Mouse (Mus musculus): ENCODE data around the gene Padi6. TPM values are rescaled to one million over a fixed set of nuclear protein-coding genes. Genes with fewer than 3 reads are reported as not detected.

Gene Padi6
- polyA plus RNA-seq, 1 experiment = not detected

DNA sequence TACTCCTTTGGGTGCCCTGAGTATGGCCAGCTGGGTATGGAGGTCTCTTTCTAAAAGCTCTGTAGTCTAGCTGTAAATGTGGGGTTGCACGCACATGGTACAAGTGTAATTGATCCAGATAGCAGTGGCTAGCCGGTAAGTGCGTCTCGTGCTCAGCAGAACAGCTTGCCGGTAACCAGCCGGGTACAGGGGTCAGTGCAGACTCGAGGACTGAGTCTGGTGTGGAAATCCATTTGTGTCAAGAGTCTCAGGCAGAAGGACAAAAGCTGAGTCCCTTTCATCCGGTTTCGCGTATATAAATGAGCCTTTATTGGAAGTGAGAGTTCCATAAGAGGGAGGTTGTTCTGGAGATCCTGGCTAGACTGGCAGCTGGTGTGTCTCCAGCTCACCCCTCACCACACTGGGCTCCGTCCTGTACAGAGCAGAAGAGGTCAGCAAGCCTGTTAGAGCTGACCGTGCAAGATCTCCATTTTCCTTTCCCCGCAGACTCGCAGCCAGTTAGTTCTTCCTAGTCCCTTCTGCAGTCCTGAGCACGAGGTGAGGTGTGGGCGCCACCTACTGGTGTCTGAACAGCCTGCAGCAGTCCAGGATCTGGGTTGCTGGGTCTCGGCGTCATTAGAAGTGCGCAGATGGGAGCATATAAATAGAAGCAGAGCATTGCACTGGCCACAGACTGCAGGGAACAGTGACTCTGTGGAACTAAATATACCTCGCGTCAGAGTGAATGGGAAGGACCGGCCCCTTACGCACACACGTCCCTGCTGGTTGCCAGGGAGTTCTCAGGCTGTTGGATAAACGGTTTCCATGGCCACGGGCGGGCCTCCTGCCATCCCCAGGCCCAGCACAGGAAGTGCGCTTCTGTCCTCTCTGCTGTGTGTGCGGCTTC, 28.7 kb downstream of the Padi6 start:
- H3K4me3 ChIP-seq (ENCODE audit: insufficient read depth, low read length) = no peak overlapping the region
- H3K27ac ChIP-seq (ENCODE audit: insufficient read depth, low read length) = no peak overlapping the region
- no peak for TF ChIP-seq POLR2A (IDR thresholded peaks at IDR 0.05; ENCODE audit: low read depth, low read length)
- peak; percentile 89 for TF ChIP-seq CTCF (IDR thresholded peaks at IDR 0.05; ENCODE audit: borderline replicate concordance, insufficient read depth, low read length)
- no peaks in the 10 kb centered on the region for H3K4me1 ChIP-seq (ENCODE audit: control insufficient read depth, insufficient read depth, low read length)

DNA sequence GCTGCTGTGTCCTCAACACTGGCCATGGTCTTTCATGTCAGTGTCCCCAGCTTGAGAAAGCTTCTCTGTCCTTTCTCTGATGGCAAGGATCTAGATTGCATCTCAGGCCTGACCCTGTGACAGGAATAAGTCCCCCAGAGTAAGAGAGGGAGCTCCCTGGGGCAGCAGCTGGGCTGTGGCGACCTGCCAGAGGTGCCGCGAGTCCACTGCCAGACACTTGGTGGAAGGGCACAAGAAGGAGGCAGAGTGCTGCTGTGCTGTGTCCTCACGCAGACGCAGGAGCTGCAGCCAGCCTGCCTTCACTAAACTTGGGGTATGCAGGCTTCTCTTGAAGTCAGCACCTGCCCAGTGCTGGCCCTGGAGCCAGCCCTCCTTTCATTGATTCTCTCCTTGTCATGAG, 31.1 kb downstream of the Padi6 start:
- Histone ChIP-seq H3K4me1 (ENCODE audit: control insufficient read depth, insufficient read depth, low read length) (no peaks in the 10 kb centered on the region), H3K27ac (ENCODE audit: insufficient read depth, low read length) (no peak overlapping the region), H3K4me3 (ENCODE audit: insufficient read depth, low read length) (no peak overlapping the region)
- TF ChIP-seq POLR2A (IDR thresholded peaks at IDR 0.05; ENCODE audit: low read depth, low read length) (no peak), CTCF (IDR thresholded peaks at IDR 0.05; ENCODE audit: borderline replicate concordance, insufficient read depth, low read length) (no peak)

DNA sequence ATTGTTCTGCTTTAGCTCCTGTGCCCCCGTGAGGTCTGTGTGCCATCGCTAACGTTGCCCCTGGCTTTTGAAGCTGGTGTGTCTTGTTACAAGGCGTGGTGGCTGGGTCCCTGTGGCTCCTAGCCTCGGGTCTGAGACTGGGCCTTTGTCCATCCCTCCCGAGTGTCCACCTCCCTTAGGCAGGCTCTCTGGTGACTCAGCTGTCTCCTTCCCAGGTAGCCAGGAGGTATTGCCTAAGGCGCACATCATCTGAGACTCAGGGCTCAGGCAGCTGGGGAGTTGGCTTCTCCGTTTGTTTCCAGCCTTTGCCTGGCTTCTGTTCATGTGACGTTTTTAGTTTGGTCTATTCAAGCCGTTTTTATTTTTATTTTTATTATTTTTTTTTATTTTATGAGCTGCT, 31.7 kb downstream of the Padi6 start:
- Histone ChIP-seq H3K4me3 (ENCODE audit: insufficient read depth, low read length) (no peak overlapping the region), H3K27ac (ENCODE audit: insufficient read depth, low read length) (no peak overlapping the region), H3K4me1 (ENCODE audit: control insufficient read depth, insufficient read depth, low read length) (no peaks in the 10 kb centered on the region)
- TF ChIP-seq POLR2A (IDR thresholded peaks at IDR 0.05; ENCODE audit: low read depth, low read length) (no peak), CTCF (IDR thresholded peaks at IDR 0.05; ENCODE audit: borderline replicate concordance, insufficient read depth, low read length) (no peak)

DNA sequence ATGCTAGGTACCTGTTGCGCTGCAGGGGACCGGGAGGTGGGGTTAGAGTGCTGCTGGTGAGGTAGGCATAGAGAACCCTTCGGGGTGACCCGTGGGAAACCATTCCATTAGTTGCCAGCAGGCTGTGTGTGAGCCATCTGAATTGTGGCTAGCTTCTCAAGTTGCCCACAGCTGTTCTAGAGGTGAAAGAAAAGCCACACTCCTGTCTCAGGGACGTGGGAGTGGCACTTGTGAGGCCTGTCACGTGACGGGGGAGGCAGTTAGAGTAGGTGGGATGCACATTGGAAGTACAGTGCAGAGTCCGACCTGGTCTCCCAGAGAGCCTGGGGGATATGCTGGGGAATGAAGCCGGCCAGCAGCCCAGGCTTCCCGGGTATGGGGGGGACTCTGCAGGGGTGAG, 32.8 kb downstream of the Padi6 start:
- TF ChIP-seq POLR2A (IDR thresholded peaks at IDR 0.05; ENCODE audit: low read depth, low read length) (no peak), CTCF (IDR thresholded peaks at IDR 0.05; ENCODE audit: borderline replicate concordance, insufficient read depth, low read length) (no peak)
- 0 out of 2 replicates have a peak, but pooled peaks cover 2% of the 10 kb centered on the region for H3K4me1 ChIP-seq (ENCODE audit: control insufficient read depth, insufficient read depth, low read length)
- H3K4me3 ChIP-seq (ENCODE audit: insufficient read depth, low read length) = no peak overlapping the region
- H3K27ac ChIP-seq (ENCODE audit: insufficient read depth, low read length) = no peak overlapping the region

DNA sequence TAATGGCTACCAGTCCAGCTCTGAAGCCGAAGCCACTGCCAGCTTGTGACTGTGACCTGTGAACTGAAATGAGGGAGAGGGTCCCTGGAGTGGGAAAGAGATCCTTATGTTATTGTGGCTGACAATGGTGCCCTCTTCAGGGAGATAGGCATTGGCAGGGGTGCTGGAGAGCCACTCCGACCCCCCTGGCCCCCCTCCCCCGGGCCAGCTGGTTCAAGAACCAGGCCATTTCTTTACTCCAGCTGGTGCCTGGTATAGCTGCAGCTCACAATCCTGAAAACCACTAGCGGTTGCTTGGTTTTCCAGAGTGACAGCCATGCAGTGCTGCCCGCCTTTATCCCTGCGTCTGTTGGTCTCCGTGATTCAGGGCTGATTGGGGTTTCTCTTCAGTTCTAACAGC, 33.3 kb downstream of the Padi6 start:
- Histone ChIP-seq H3K27ac (ENCODE audit: insufficient read depth, low read length) (no peak overlapping the region), H3K4me1 (ENCODE audit: control insufficient read depth, insufficient read depth, low read length) (peaks cover 5% of the 10 kb centered on the region; the same call in 1 of the 2 replicates), H3K4me3 (ENCODE audit: insufficient read depth, low read length) (no peak overlapping the region)
- TF ChIP-seq POLR2A (IDR thresholded peaks at IDR 0.05; ENCODE audit: low read depth, low read length) (no peak), CTCF (IDR thresholded peaks at IDR 0.05; ENCODE audit: borderline replicate concordance, insufficient read depth, low read length) (no peak)

DNA sequence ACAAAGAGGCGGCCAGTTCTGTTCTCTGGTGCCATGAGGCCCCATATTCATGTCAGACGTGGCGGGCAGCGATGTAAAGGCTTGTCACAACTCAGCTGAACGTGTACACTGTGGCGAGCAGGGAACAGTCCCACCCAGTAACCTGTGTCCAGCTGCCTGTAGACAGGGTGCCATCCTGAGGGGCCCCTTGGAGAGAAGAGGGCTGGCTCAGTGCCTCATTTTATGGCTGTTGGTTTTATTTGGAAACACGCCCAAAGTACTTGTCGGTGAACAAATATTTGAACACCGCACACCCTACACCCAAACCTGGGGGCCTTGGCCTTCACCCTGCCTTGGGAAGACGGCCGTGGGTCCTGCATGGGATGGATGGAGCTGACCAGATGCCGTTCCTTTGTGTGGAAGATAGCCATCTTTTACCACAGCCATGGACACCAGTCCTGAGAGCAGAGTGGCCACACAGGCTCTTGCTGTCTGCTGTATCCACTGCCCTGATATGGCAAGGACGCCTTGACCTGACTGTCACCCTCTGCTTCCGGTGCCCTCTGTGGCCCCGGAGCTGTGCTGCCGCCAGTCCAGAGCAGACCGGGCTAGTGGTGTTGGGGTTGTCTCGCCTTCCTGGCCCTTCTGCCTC, 34.0 kb downstream of the Padi6 start:
- no peak for TF ChIP-seq POLR2A (IDR thresholded peaks at IDR 0.05; ENCODE audit: low read depth, low read length)
- TF ChIP-seq CTCF (IDR thresholded peaks at IDR 0.05; ENCODE audit: borderline replicate concordance, insufficient read depth, low read length) = no peak
- H3K4me1 ChIP-seq (ENCODE audit: control insufficient read depth, insufficient read depth, low read length) = peaks cover 10% of the 10 kb centered on the region; the same call in 1 of the 2 replicates
- H3K4me3 ChIP-seq (ENCODE audit: insufficient read depth, low read length) = no peak overlapping the region
- no peak overlapping the region for H3K27ac ChIP-seq (ENCODE audit: insufficient read depth, low read length)

DNA sequence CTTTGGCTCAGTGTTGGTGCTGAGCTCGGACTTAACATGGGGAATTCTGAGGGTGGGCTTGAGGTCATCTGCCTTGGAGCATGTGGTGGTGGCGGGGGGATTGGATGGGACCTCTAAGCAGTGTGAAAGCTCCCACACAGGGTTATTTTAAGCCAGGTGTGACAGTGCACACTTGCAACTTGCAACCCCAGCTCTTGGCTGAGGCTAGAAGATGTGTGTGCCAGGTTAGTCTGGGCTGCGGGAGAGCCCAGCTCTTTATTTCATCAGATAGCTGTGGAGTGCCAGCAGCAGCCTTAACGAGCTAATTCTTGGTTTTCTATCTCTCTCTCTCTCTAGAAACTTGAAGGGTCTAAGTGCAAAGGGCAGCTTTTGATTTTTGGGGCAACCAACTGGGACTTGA, 34.8 kb downstream of the Padi6 start:
- peaks cover 10% of the 10 kb centered on the region; the same call in 1 of the 2 replicates for H3K4me1 ChIP-seq (ENCODE audit: control insufficient read depth, insufficient read depth, low read length)

DNA sequence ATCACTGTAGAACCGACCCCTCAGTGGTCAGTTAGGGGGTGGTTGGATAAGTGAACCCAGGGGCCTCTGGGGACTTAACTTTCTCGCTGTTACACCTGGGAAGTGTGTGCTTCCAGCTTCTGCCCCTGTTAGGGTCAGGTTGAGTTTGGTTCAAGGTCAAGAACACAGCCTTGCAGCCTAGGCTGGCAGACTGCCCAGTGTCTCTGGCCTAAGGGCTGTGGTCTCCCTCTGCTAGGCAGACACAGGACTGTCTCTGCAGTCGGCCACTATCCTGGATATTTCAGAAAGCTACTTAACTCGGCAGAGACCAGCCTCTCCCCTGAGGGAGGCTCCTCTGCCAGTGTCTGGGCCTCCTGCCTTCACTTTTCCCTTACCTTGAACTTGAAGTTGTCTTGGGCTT, 38.3 kb downstream of the Padi6 start:
- no peak overlapping the region for H3K27ac ChIP-seq (ENCODE audit: insufficient read depth, low read length)
- H3K4me1 ChIP-seq (ENCODE audit: control insufficient read depth, insufficient read depth, low read length) = peaks cover 10% of the 10 kb centered on the region; the same call in 1 of the 2 replicates
- TF ChIP-seq POLR2A (IDR thresholded peaks at IDR 0.05; ENCODE audit: low read depth, low read length) (no peak), CTCF (IDR thresholded peaks at IDR 0.05; ENCODE audit: borderline replicate concordance, insufficient read depth, low read length) (no peak)
- no peak overlapping the region for H3K4me3 ChIP-seq (ENCODE audit: insufficient read depth, low read length)

More for the DNA sequence above, 34.8 kb downstream of the Padi6 start:
- TF ChIP-seq CTCF (IDR thresholded peaks at IDR 0.05; ENCODE audit: borderline replicate concordance, insufficient read depth, low read length) (no peak), POLR2A (IDR thresholded peaks at IDR 0.05; ENCODE audit: low read depth, low read length) (no peak)
- H3K27ac ChIP-seq (ENCODE audit: insufficient read depth, low read length) = no peak overlapping the region
- H3K4me3 ChIP-seq (ENCODE audit: insufficient read depth, low read length) = no peak overlapping the region

DNA sequence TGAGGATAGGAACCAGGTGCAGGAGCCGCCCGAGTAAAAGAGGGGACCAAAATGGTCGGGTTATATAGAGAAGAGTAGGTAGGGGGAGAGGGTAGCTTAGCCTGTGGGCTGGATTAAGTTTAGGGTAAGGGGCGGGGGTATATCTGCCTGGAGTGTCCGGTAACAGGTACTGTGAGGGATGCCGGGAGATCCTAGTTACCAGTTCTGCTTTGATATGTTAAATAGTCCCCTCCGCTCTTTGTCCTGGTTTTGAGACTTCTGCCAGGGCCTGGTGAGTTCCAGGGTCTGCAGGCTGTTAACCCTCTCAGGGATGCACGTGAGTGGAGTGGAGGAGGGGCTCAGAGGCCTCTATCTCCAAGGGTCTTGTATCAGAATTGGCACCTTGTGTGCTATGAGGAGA, 38.8 kb downstream of the Padi6 start:
- Histone ChIP-seq H3K4me1 (ENCODE audit: control insufficient read depth, insufficient read depth, low read length) (peaks cover 12% of the 10 kb centered on the region), H3K4me3 (ENCODE audit: insufficient read depth, low read length) (peak overlapping the region; percentile 91), H3K27ac (ENCODE audit: insufficient read depth, low read length) (peak overlapping the region; percentile 57; the same call in 1 of the 2 replicates)
- TF ChIP-seq CTCF (IDR thresholded peaks at IDR 0.05; ENCODE audit: borderline replicate concordance, insufficient read depth, low read length) (no peak), POLR2A (IDR thresholded peaks at IDR 0.05; ENCODE audit: low read depth, low read length) (no peak)
